Mouse (Mus musculus): ENCODE data around the gene Smdt1.
"Not testable (repeated sequence)": the region's sequence is repeated elsewhere in the genome, so short reads cannot be mapped to it uniquely, and the experiment has no call there.

Gene Smdt1

GRCm38 (mm10) chr15:82343368-82344287 is 4.9 kb downstream of the Smdt1 start:
- no peak for DNase-seq (ENCODE audit: low read depth, low spot score)

- no peak for DNase-seq (ENCODE audit: low read depth, low spot score)
Measured at GRCm38 (mm10) chr15:82344971-82345370, 6.2 kb downstream of the Smdt1 start.

GRCm38 (mm10) chr15:82345820-82346470 is 7.2 kb downstream of the Smdt1 start:
- peak; percentile 99 for DNase-seq (ENCODE audit: low read depth, low spot score)

GRCm38 (mm10) chr15:82346580-82347302 is 8.0 kb downstream of the Smdt1 start:
- DNase-seq (ENCODE audit: low read depth, low spot score), result no peak

- no peak for DNase-seq (ENCODE audit: low read depth, low spot score)
Measured at GRCm38 (mm10) chr15:82347303-82347676, 8.5 kb downstream of the Smdt1 start.

GRCm38 (mm10) chr15:82347852-82348251 is 9.1 kb downstream of the Smdt1 start:
- no peak for DNase-seq (ENCODE audit: low read depth, low spot score)

DNA sequence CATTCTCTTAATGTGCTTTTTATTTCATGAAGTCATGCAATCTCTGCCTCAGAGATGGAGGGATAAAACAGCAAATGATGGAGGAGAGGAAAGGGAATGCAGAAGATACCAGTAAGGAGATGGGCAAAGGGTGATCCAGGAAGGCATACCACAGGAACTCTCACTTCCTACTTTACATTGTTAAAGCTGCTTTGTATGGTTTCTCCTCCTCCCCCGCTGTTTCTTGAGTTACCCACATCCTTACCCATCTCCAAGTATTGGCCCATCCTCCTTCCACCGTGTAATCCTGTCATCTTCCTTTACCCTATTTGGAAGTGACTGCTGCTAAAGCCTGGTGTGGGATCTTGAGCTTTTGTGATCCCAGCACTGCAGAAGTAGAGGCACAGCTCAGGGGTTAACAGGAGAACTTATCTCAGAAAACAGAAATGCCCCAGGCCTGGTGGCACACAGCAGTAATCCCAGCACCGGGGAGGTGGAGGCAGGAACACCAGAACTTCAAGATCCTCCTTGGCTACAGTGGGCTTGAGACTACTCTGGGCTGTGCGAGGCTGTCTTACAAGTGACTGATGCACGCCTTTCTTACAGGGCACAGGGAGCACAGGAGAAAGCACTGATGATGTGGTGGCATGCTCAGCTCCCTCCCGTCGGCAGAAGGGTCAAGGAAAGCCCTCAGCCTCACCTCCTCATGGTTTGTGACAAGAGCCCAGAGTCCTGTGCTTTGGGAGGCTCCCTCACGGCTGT is 9.7 kb downstream of the Smdt1 start:
- DNase-seq (ENCODE audit: low read depth, low spot score), result no peak

DNA sequence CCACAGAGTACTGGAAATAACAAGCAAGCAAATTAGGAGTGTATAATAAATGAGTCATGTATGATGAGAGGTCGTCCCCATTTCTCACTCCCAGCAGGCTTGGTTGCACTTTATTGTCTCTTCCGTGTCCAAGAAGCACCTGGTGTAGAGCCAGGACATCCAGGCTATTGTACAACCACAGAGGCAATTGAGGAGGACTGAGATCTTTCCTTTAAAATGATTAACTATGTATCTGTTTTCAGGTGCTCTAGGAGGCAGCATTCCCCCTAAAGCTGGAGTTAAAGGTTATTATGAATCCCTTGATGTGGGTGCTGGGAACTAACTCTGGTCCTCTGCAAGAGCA is 10.2 kb downstream of the Smdt1 start:
- no peak for DNase-seq (ENCODE audit: low read depth, low spot score)

DNA sequence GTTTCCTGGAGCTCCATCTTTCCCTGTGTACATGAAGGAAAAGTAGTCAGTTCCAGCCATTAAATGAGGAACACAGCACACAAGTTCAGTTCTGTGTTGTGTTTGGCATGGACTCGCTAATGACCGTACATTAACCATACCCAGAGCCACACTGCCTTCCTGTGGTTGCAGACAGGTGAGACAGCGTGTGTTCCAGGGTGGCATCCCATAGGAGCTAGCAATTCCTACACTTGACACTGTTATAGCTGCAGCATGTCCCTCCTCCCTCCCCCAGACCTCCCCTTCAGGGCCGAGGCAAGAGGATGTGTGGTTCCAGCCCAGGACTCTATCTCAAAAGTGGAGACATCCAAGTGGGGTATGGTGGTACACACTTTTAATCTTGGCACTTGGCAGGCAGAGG is 11.6 kb downstream of the Smdt1 start:
- DNase-seq (ENCODE audit: low read depth, low spot score), result no peak

DNA sequence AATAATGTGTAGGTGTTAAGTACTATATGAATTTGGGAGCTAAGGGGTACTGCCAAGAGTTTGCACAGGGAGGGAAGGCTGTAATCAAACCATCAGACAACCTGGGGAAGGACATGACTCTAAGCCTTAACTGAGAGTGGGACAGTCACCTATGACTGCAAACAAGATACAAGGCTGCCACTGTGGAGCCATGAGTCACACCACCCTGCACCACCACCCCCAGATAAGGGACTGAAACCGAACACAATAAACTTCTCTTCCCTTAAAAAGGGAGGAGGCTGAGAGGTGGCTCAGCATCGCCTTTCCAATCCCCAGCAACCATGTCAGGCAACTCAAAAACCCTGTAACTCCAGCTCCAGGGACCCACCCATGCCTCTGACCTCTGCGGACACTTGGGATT is 12.7 kb downstream of the Smdt1 start:
- no peak for DNase-seq (ENCODE audit: low read depth, low spot score)

- peak; percentile 26 for DNase-seq (ENCODE audit: low read depth, low spot score)
Measured at GRCm38 (mm10) chr15:82353078-82353744, 14.5 kb downstream of the Smdt1 start.

DNA sequence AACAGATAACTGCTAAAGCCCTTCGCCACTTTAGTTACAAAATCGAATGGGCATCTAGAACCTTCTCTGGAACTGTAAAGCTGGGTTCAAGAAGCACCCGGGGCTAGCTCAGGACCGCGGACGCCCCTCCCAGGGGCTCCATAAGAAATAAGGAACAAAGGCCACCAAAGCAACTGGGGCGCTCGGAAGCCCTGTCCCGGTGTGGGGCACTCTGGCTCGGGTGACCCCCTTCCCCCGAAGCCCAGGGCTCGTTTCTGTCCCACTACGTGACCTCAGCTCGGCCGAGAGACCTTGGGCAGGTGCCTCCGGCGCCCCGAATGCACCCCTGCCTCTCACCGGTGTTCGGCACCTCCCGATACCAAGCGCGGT is 15.0 kb downstream of the Smdt1 start:
- no peak for DNase-seq (ENCODE audit: low read depth, low spot score)

DNA sequence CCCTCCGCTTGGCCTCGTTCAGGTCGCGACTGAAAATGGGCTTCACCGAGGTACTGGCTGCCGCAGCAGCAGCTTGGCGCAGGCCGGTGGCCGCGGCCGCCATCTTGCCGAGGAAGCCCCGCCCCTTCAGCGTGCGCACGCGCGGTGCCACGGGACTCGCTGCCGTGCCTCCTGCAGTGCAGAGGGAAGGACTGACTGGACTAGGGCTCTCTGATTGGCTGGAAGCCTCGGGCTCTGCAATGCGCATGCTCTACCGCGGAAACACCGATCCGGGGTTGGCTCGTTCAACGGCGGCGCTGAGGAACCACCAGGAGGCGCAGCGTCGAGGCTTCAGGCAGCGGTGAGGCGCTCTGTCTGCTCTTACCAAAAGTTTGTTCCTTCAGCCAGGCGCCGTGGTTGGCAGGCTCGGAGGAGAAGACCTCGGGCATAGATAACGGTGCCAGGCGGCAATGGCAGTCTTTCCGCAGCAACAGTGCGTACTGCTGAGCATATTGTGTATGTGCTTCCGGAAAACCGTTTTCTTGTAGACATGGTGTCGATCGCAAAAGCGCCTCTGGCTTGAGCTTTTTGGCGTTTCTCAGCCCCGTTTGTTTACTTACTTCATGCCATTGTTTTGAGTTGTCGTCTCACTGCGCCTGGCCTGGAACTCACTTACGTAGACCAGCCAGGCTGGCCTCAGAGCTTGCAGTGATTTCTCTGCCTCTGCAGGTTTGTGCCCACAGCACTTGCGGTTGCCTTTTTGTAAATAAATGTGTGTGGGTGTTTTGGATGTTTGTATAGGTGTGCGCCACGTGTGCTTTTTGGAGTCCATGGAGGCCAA is 15.6 kb downstream of the Smdt1 start, which contains the start of gene Ndufa6:
TSS of gene Ndufa6 (minus strand) at position 197 of the 820 bp plus-strand sequence.
- DNase-seq (ENCODE audit: low read depth, low spot score), result peak; percentile 97

- DNase-seq (ENCODE audit: low read depth, low spot score), result no peak
Measured at GRCm38 (mm10) chr15:82358431-82359260, 19.9 kb downstream of the Smdt1 start.

- no peak for DNase-seq (ENCODE audit: low read depth, low spot score)
Measured at GRCm38 (mm10) chr15:82361459-82362018, 22.8 kb downstream of the Smdt1 start.

- DNase-seq (ENCODE audit: low read depth, low spot score), result no peak
Measured at GRCm38 (mm10) chr15:82362234-82362633, 23.5 kb downstream of the Smdt1 start.

- not testable (repeated sequence) for DNase-seq (ENCODE audit: low read depth, low spot score)
Measured at GRCm38 (mm10) chr15:82363801-82364200, 25.0 kb downstream of the Smdt1 start.

DNA sequence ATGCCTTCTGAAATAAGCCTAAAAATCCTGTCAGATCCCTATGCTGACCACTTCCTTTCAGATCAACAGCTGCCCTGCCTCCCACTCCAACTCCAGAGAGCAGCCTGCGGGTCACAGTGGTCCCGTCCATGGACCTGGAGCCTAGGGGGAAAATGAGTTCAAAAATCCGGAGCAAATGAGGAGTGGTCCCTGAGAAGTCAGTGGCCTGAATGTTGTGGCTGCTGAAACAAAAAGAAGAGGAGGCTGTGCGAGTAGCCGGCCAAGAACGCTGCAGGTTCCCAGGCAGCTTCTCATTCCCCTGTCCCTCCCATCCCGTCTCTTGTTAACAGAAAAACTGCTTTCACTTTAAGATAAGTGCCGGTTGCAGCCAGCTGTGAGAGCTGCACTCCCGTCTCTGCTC is 25.8 kb downstream of the Smdt1 start:
- not testable (repeated sequence) for DNase-seq (ENCODE audit: low read depth, low spot score)

- no peak for DNase-seq (ENCODE audit: low read depth, low spot score)
Measured at GRCm38 (mm10) chr15:82368146-82368545, 29.4 kb downstream of the Smdt1 start.

Data from c-Kit-negative CD71-positive TER-119-positive erythroid progenitor cells, embryonic 14.5 days (primary cell).